Mouse (Mus musculus): Measurements from ENCODE around the gene Grid1.

The Grid1 gene

GRCm38 (mm10) chr14:34819919-34820652, at the start of gene Grid1:
Gene Grid1 (plus strand): TSS chr14:34820108.
- peak; percentile 10 to 60 for DNase-seq (ENCODE audit: low spot score in 2 of 2)

DNA sequence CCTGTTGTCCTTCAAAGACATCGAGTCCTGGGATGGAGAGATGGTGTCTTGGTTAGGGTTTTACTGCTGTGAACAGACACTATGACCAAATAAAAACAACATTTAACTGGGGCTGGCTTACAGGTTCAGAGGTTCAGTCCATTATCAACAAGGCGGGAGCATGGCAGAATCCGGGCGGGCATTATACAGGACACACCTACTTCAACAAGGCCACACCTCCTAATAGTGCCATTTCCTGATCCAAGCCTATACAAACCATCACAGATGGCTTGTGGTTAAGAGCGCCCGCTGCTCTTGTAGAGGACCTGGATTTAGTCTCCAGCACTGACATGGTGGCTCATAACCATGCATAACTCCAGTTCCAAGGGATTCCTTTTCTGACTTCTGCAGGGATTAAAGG, 49.4 kb upstream of the Grid1 start:
- no peak for DNase-seq (ENCODE audit: low spot score in 2 of 2)

- no peak for DNase-seq (ENCODE audit: low spot score in 2 of 2)
Observed at GRCm38 (mm10) chr14:34771601-34772000, 48.3 kb upstream of the Grid1 start.

DNA sequence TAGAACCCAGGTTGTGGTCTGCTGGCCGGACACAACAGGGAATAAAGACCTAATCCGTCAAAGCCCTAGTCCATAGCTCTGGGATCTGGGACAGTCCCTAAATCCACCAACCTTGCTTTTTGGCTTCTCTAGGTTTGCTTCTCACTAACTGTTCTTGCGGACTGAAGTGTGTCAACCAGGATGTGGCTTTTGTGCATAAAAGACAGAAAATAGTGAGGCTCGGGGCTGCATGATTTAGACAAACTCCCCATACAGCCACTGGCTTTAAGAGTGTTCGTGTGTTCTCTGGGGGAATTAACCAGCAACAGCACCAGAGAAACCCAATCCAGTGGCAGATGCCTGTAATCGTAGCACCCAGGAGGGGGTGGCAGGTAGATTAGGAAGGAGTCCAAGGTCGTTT, 47.8 kb upstream of the Grid1 start:
- no peak for DNase-seq (ENCODE audit: low spot score in 2 of 2)

DNA sequence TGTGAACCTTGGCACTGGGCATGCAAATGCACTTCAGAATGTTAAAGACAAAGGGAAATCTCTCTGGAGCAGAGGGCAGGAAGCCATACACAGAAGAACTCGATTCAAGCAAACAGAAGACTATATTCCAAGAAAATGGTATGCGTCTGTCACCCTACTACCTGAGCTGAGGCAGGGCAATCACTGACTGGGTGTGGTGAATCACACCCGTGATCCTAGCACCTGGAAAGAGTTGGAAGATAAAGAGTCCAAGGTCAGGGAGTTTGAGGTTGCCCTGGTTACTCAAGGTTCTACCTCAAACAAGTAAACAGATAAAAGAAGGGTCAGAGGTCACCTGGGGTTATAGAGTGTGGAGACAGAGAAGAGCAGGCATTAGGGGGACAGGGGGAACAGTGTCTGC, 46.2 kb upstream of the Grid1 start:
- DNase-seq (ENCODE audit: low spot score in 2 of 2): no peak

- DNase-seq (ENCODE audit: low spot score in 2 of 2): no peak
Observed at GRCm38 (mm10) chr14:34774231-34774630, 45.7 kb upstream of the Grid1 start.

GRCm38 (mm10) chr14:34776719-34777385, 43.1 kb upstream of the Grid1 start:
- no peak for DNase-seq (ENCODE audit: low spot score in 2 of 2)

- peak in 1 of 2 experiments; percentile 25 for DNase-seq (ENCODE audit: low spot score in 2 of 2)
Observed at GRCm38 (mm10) chr14:34777810-34778209, 42.1 kb upstream of the Grid1 start.

DNA sequence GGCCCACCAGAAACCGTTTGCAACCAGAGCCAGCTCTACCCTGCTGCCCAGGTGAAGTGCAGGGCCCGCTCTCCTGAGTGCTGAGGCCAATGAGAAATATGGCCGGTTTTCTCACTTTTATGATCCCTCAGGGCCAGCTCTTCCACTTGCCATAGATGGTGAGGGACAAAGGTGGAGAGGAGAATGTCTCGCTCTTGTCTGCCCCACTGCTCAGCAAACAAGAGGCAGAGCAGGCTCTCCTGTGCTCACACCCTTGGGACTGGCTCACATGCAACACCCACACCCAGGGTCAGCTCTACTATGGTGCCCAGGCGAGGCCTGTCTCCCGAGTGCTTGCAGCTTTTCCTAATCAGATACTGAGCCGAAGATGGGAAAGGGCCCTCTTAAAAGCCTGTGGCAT, 41.1 kb upstream of the Grid1 start:
- DNase-seq (ENCODE audit: low spot score in 2 of 2): no peak

DNA sequence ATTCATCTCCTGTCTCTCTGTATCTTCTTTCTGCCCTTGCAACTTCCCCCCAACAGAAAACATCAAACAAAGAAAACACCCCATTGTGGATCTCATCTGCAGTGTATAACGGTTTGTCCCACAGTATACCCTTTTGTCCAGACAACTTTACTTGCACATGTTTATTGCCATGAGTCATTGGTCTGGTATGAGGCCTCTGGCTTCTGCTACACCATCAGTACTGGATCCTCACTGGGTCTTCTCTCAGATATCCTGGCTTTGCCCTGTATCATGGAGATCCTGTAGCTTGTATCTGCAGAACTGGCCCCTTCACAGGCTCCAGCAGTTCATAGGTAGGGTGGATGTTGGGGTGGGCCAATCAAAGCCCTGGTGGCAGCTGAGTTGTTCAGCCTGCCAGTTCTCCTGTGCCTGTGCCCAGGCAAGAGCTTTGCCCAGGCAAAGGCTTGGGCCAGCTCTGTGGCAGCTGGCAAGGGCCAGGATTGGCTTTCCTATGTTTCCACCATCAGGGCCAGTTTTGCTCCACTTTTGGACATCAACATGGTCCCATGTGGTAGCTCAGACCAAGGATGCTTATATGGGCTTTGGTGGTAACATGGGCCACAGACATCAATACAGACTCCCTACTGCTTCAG, 26.4 kb upstream of the Grid1 start:
- DNase-seq (ENCODE audit: low spot score in 2 of 2): no peak

GRCm38 (mm10) chr14:34810763-34811489, 9.0 kb upstream of the Grid1 start:
- peak; percentile 31 to 83 for DNase-seq (ENCODE audit: low spot score in 2 of 2)

GRCm38 (mm10) chr14:34811490-34811808, 8.5 kb upstream of the Grid1 start:
- no peak for DNase-seq (ENCODE audit: low spot score in 2 of 2)

- DNase-seq (ENCODE audit: low spot score in 2 of 2): peak in 1 of 2 experiments; percentile 58
Observed at GRCm38 (mm10) chr14:34816301-34816700, 3.6 kb upstream of the Grid1 start.

GRCm38 (mm10) chr14:34818387-34818980, 1.4 kb upstream of the Grid1 start:
- DNase-seq (ENCODE audit: low spot score in 2 of 2): peak; percentile 9 to 47

DNA sequence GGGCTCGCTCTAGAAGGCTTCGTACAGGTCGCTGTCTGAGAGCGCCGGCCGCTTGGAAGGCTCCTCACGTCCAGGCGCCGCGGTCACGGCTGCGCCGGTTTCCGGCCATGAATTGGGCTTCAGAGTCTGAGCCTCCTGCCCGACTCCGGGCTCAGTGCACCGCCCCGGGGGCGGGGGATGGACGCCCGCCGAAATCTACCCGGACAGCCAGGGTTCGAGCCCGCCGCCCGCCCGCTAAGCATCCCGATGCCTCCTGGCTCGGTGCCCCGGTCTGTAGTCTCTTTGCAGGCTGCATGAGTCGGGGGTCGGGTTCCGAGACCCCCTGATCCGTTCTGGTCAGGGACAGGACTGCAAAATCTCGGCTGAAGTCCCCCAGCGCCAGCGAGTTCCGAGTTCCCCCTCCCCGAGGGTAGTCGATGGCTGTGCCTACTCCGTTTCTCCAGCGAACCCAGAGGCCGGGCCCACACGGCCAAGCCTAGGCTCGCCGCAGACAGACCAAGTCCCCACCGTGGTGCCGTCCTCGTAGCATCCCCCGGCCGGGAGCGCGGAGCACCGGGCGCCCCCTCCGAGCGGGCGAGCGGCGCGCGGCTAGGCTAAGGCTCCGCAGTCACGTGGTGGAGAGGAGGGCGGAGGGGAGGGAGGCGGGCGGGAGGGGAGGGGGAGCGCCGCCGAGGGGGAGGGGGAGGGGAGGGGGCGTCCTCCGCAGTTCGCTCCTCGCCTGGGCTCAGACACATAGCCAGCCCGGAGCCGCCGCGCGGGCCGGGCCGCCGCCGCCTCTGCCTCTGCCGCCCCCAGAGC, 588 bp upstream of the Grid1 start:
- peak; percentile 11 to 59 for DNase-seq (ENCODE audit: low spot score in 2 of 2)

DNA sequence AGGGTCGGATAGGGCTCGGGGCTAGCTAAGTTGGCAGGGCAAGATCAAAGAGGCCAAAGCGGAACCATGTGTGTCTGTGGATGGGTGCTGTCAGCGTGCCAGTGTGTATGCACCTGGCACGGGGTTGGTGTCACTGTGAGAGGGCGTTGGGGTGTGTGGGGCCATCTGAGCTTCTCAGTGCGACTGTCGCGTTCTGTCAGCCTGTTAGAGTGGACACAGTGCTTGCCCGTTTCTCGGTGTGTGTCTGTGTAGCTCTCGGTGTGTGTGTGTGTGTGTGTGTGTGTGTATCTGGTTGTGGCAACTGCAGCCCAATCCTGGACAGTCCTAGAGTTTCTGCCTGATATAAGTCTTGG, 721 bp downstream of the Grid1 start:
- peak in 1 of 2 experiments; percentile 55 for DNase-seq (ENCODE audit: low spot score in 2 of 2)

- peak; percentile 8 to 56 for DNase-seq (ENCODE audit: low spot score in 2 of 2)
Observed at GRCm38 (mm10) chr14:34821131-34821790, 1.4 kb downstream of the Grid1 start.

GRCm38 (mm10) chr14:34823136-34823535, 3.2 kb downstream of the Grid1 start:
- DNase-seq (ENCODE audit: low spot score in 2 of 2): peak in 1 of 2 experiments; percentile 8

- DNase-seq (ENCODE audit: low spot score in 2 of 2): no peak
Observed at GRCm38 (mm10) chr14:34824186-34824585, 4.3 kb downstream of the Grid1 start.

DNA sequence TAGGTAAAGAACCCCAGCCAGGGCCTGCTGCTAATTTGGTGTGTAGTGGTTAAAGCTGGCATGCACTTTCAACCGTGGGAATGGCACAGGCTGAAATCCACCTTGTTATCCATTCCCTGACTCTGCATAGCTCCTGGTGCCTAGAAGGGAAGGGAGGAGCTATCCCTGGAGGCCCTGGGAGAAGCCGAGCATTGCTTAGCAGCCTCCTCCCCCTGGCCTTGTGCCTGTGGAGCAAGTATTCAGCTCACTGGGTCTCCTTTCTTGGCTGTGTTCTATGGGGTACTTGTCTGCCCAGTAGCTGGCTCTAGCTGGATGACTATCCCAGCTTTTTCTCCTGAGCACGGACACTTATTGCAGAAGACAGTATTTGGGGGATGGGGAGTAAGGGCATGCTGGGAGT, 6.0 kb downstream of the Grid1 start:
- DNase-seq (ENCODE audit: low spot score in 2 of 2): no peak

DNA sequence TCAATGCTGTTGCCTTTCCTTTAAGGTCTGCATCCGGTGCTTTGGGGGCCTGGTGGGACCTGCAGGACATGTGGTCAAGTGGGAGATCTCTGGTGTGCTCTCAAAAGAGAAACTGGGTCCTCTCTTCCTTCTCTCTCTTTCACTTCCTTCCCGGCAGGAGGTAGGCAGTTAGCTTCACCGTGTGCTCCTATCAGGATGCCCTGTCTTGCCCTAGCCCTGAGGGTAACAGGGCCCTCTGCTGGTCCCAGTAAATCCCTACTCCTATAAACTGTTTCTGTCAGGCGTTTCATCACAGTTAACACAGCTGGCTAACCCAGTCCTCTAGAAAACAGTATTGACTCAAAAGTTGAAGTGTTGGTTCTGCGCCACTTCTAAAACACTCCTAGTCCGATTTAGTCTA, 9.9 kb downstream of the Grid1 start:
- DNase-seq (ENCODE audit: low spot score in 2 of 2): no peak

All from spleen, postnatal 4 days (tissue).